Comparison of ENCODE assay signal across 9 mouse cellular contexts in genomic region chr10:90689854-90690513, GRCm38 (mm10).
A peak's percentile ranks its signal among the peaks of the same experiment; 100 is the strongest.
DNase-seq lines count a peak whose midpoint lies in the region; ATAC-seq and TF ChIP-seq lines count a peak whose summit lies in the region.
"Had no signal": no experiment of that assay in that cellular context is flagged by ENCODE, and none has a peak within 500 bp of the region (broad histone marks: within the 10 kb centered on the region; RNA-seq: fewer than 3 reads in every experiment).

No protein-coding gene starts in this region.

- no peak overlapping the region for H3K9ac ChIP-seq in MEL (ENCODE audit: control insufficient read depth, low read depth, low read length, poor library complexity, severe bottlenecking)
- H3K9ac ChIP-seq: limb, embryonic 12.5 days had no signal

- DNase-seq in gastrocnemius, adult 18-20 months (ENCODE audit: low spot score): peak; percentile 56
- no peak for DNase-seq in gastrocnemius, postnatal 25 days
- DNase-seq in MEL (ENCODE audit: low read depth, low spot score): peak; percentile 60
- DNase-seq in cerebellum, adult 8-10 months: peak; percentile 80
- DNase-seq in frontal cortex, adult 2 months (ENCODE audit: extremely low spot score in 1 of 2, low spot score in 1 of 2): peak; percentile 53 to 92
- DNase-seq in large intestine, adult 2 months (ENCODE audit: low read depth, low spot score): peak; percentile 7
- DNase-seq in splenic B cell, adult 2 months (ENCODE audit: low read depth, low spot score): peak; percentile 58

- H3K79me2 ChIP-seq in MEL (ENCODE audit: control insufficient read depth, insufficient read depth, low read length, poor library complexity): no peaks in the 10 kb centered on the region

- H3K36me3 ChIP-seq in MEL (ENCODE audit: control insufficient read depth in 1 of 2, insufficient read depth in 2 of 2, low read length in 2 of 2): no peaks in the 10 kb centered on the region
- no peaks in the 10 kb centered on the region for H3K36me3 ChIP-seq in splenic B cell, adult 2 months (ENCODE audit: control insufficient read depth, insufficient read depth, low read length, poor library complexity, severe bottlenecking)
- H3K36me3 ChIP-seq: limb, embryonic 12.5 days had no signal

- peak; percentile 59 to 86 (median 66) for TF ChIP-seq CTCF in MEL (IDR thresholded peaks at IDR 0.05 in 2 of 3, conservative IDR thresholded peaks at IDR 0.05 in 1 of 3; ENCODE audit: control insufficient read depth in 1 of 3, insufficient read depth in 1 of 3, low read depth in 2 of 3, low read length in 3 of 3, poor library complexity in 1 of 3, severe bottlenecking in 1 of 3)

- no peaks in the 10 kb centered on the region for H3K4me1 ChIP-seq in MEL (ENCODE audit: control insufficient read depth in 1 of 2, insufficient read depth in 2 of 2, low read length in 2 of 2)

- ATAC-seq in megakaryocyte progenitor cell, adult 5-6 weeks (replicated peaks; ENCODE audit: poor library complexity): peak; percentile 83

- TF ChIP-seq POLR2A in MEL (IDR thresholded peaks at IDR 0.05; ENCODE audit: control insufficient read depth in 1 of 2, insufficient read depth in 1 of 2, low read depth in 1 of 2, low read length in 2 of 2, poor library complexity in 1 of 2): no peak

- H3K4me3 ChIP-seq in MEL (ENCODE audit: control insufficient read depth in 1 of 2, insufficient read depth in 1 of 2, low read depth in 2 of 2, low read length in 2 of 2): no peak overlapping the region
- H3K4me3 ChIP-seq: limb, embryonic 12.5 days had no signal

- H3K9me3 ChIP-seq in MEL (replicated peaks; ENCODE audit: insufficient read depth, low read length): no peaks in the 10 kb centered on the region
- H3K9me3 ChIP-seq: limb, embryonic 12.5 days had no signal

- no peak overlapping the region for H3K27ac ChIP-seq in MEL (ENCODE audit: control insufficient read depth, low read depth, low read length)
- H3K27ac ChIP-seq: limb, embryonic 12.5 days had no signal

- WGBS in large intestine, adult 2 months: 55% methylated on average over 11 of the region's 11 CpGs

- TF ChIP-seq EP300 in MEL (IDR thresholded peaks at IDR 0.05; ENCODE audit: low read depth in 1 of 2, low read length in 2 of 2): no peak

- no peaks in the 10 kb centered on the region; a peak in 1 of 4 replicates for H3K27me3 ChIP-seq in MEL (ENCODE audit: control insufficient read depth in 1 of 2, insufficient read depth in 2 of 2, low read length in 2 of 2)
- no peaks in the 10 kb centered on the region for H3K27me3 ChIP-seq in splenic B cell, adult 2 months (ENCODE audit: control insufficient read depth, insufficient read depth, low read length, poor library complexity, severe bottlenecking)
- H3K27me3 ChIP-seq: limb, embryonic 12.5 days had no signal

- TF ChIP-seq RAD21 in MEL (IDR thresholded peaks at IDR 0.05; ENCODE audit: low read depth, low read length): peak; percentile 87

TF ChIP-seq in MEL, 35 proteins besides CTCF, POLR2A, EP300 and RAD21:
- peak; percentile 62; the same call in 1 of the 2 replicates for TF ChIP-seq ZNF384 (IDR thresholded peaks at IDR 0.05; ENCODE audit: low read depth, low read length)
- TF ChIP-seq NELFE (IDR thresholded peaks at IDR 0.05; ENCODE audit: low read depth, low read length): no peak
- peak; percentile 87 for TF ChIP-seq SMC3 (IDR thresholded peaks at IDR 0.05; ENCODE audit: low read depth, low read length)
- TF ChIP-seq ZC3H11A (IDR thresholded peaks at IDR 0.05; ENCODE audit: low read depth, low read length): peak; percentile 78
- TF ChIP-seq TCF12 (IDR thresholded peaks at IDR 0.05; ENCODE audit: low read depth, low read length): no peak
